Mouse (Mus musculus): ENCODE data around the gene Pqlc3. TPM values are rescaled to one million over a fixed set of nuclear protein-coding genes. Genes with fewer than 3 reads are reported as not detected.

Pqlc3 gene
- polyA plus RNA-seq, 2 experiments from 2014 or later, result 82.0 to 88.3 TPM

DNA sequence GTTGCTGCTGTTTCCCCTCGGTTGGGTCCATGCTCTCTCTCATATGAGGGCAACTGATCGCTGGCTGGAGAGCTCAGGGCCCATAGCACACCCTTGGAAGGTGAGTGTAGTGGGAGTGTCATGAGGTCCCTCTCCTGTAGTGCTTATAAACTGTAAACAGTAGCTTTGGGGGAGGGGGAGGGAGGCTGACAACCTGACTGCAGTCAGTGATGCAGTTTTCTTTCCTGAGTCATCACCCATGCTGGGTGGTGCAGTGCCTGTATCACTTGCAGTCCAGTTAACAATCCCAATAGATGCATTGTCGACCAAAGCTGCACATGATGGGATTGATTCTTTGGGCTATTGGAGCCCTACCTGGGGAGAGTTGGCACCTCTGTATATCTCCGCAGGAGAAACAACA is 1.0 kb upstream of the Pqlc3 start:
- no peak for ATAC-seq

DNA sequence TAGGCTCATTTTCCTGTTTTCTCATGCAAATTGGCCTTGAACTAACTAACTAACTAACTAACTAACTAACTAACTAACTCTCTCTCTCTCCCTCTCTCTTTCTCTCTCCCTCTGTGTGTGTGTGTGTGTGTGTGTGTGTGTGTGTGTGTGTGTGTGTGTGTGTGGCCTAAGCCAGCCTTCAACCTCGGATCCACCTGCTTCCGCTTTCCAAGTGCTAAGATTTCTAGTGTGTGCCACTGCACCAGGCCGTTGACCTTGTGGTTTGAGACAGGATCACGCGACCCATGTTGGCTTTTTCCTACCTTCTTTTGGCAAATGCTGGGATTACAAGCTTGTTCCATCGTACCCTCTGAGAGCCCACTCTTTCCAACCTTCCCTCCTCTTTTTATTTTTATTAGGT is 420 bp upstream of the Pqlc3 start:
- no peak for ATAC-seq

DNA sequence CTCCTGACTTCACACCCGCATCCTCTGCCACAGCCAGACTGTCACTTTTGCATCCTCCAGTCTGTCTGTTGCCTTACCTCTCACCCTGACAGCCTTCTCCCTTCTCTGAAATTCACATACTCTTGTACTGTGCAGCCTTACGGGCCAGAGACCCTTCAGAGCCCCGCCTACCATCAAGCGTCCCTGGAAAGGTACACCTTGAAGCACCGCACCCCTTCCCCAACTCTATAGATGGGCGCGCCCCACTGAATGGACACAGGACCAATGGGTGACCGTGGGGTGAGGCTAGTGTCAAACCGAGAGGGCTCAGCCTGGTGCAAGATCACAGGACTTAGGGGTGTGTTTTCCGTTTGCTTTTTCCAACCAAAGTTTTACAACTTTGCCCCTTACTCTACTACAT is 1.1 kb downstream of the Pqlc3 start:
- ATAC-seq, result no peak

DNA sequence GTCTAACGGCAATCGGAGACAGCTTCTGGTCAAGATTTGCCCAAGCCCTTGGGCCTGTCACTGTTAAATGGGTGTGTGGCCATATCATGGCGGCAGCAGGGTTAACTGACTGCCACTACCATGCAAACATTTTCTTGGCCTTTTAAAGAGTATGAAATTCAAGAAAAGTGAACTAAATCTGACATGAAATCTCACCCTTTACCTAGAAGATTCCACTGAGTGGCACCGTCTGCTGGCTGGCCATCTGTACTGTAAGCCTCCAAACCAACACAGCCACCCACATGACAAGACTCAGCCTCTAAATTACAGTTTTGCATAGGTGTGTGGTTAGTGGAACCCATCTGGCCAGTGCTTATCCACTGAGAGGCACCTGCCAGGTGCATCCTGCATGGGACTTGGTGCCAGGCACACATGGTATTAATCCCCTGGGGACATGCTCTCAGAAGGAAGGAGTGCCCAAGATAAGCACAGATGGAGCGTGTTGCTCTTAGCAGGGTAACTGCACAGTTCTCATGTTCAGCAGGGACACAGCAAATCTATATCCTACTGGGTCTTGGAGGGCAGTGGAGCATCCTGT is 3.2 kb downstream of the Pqlc3 start:
- ATAC-seq, result no peak

DNA sequence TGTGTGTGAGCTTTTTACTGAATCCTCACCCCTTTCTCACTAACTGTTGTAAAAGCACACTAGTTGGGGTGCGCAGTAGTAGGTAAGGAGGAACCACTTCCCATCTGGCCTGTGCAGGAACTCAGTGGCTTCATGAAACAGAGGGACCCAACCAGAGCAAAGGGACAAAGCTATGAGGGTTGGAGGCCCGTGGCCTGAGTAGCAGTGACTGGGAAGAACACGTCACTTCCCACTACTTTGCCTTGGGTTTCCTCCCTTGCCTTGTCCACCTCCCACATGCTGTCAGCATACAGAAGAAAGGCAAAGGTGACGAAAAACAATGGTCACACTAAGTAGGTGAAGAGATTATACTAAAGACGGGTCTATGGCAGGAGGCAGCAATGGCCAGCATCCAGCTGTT is 3.9 kb downstream of the Pqlc3 start:
- no peak for ATAC-seq

DNA sequence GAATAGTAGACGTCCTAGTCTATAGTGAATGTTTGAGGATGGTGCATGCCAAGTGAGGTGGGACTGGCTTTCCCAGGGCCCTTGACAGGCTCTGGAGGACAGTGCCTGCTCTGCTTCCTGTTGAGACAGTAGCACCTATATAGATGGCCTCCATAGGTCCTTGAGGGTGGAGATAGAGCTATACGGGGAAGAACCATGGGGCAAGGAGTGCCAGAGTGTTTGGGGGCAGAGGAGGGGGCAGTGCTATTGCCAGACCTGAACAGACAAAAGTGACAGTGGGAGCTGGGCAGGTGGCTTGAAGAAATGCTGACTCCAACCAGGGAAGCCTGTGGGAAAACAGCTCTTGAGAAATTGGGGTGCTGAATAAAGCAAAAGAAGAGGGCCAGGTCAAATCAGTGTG is 5.9 kb downstream of the Pqlc3 start:
- ATAC-seq, result no peak

DNA sequence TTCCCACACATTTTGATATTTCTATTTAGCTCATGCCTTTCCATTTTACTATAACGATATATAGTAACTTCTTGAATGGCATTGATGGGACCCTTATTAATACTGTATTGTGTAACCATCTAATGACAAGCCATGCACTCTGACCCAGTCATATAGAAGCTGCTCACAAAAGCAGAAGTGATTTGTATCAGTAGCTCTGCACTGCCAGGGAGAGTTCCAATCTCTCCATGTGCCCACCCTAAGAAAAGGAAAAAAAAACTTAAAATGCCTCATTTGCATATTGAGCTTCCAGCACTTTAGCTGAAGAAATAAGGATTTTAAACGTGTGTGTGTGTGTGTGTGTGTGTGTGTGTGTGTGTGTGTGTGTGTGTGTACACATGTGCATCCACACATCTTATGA is 7.9 kb downstream of the Pqlc3 start:
- ATAC-seq, result no peak

DNA sequence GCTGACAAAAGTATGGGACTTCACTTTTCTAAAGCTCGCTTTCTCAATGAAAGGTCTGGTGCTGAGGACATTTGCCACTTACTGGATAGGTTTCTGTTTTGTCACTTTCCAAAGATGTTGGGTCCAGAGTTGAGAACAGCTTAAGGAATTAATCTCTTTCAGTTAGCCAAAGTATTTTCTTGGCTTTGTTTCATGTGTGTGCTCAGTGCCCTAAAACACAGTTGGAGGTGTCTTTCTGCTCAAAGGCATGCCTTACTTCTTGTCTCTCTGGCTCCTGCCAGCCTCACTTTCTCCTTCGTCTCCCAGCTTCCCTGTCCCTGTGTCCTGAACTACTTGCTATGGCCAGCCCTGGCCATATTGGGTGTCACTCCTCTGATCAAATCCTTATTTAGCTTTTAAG is 8.8 kb downstream of the Pqlc3 start:
- no peak for ATAC-seq

DNA sequence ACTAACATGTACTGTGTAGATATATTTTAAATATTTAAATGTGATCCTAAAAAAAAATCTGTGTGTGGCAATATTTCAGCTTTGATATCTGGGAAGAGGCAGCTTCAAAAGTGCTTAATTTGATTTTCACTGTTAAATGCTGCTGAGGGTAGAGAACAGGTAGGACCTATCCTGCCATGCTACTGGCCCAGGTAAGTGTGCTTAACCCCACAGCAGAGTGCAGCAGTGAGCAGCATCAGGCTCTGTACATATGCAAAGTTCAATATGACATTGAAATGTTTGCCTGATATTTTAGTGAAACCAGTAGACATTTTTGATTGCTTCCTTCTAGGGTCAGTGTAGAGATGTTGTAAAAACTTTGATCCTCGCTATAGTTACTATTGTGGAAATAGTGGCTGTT is 14.4 kb downstream of the Pqlc3 start:
- peak; percentile 71 for ATAC-seq

DNA sequence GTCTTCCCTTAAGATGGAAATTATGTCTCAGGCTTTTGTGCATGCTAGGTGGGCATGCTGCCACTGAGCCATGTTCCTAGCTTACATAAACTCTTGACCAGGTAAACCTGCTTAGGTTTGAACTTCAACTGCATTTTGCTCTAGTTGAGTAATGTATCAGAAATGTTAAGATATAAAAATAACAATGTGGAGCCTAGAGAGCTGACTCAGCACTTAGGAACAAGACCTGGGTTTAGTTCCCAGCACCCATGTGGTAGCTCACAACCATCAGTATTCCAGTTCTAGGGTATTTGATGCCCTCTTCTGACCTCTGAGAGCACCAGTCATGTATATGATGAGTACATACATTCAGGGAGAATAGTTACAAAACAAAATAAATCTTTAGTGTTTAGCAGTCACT is 23.1 kb downstream of the Pqlc3 start:
- ATAC-seq, result no peak

DNA sequence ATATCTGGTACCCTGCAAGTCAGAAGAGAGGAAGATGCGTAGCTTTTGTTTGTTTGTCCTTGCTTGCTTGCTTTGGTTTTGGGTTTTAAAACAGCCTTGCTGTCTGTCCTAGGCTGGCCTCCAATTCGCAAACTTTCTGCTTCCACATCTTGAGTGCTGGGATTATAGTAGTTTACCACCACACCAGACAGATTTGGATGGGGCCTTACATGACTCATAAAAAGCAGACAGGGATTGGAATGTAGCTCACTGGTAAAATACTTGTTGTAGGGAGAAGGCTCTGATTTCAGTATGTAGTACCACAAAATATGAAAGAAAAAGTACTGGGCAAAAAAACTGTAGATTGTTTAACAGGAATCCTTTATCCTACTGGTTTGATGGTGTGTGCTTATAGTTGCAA is 33.4 kb downstream of the Pqlc3 start:
- no peak for ATAC-seq

DNA sequence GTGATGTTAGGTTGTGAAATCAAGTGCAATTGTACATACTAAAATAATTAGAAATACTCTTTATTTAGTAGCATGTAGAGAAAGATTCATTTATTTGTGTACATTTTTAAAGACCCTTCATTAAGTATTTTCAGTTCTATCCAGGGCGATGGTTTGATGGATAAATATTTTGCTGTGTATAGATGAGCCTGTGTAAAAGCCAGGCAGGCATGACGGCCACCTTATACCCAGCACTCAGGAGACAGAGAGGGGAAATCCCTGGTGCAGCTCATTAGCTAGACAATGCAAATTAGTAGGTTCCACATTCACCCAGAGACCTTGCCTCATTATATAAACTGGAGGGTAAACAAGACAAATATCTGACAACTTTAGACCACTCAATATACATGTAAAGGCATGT is 36.9 kb downstream of the Pqlc3 start:
- ATAC-seq, result peak; percentile 96

DNA sequence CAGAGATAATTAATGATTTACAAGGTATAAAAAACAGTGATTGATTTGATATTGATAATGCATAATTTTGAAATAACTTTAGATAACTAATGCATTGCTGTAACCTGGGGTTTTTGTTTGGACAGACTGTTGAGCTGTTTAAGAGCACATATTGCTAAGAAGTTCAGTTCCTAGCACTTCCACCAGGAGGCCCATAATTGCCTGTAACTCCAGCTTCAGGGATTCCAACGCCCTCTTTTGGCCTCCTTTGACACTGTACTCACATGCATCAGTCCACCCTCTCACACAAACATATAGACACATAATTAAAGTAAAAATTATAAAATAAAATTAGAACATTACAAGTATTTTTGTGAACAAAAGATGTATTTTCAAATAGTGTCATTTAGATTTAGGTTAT is 41.4 kb downstream of the Pqlc3 start:
- no peak for ATAC-seq

DNA sequence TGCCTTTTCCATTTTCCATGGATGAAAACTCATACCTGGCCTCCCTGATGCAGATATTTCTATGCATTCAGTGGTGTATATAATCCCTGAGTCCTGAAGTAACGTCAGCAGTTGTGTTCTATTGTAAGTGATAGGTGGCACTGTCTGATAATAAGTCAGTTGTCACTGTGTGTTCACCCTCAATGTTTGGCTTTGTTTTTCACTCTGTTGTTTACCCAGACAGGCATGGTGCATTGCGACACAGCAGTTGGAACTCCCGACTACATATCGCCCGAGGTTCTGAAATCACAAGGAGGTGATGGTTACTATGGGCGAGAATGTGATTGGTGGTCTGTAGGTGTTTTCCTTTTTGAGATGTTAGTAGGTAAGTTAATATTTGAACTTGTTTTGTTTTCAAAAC is 52.0 kb downstream of the Pqlc3 start:
- no peak for ATAC-seq

DNA sequence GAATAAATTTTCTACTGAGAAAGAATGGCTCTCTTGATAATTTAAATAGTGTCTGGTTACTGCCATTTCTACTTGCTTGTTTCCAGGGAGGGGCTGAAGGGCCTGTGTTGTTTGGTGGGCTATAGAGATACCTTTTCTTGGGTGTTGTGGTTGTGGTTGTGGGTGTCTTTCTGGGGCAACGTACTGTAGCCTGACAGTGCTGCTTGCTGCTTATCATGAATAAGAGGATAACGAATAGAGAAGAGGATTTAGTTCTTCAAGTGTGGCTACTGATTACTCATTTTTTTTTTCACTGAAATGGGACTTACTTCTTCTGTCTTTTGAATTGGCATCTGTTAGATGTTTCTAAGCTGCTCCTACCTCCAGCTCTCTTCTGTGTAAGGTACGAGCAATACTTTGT is 58.2 kb downstream of the Pqlc3 start:
- ATAC-seq, result no peak

Other genes with a start within 250 kb of the Pqlc3 start
- gene Greb1, start 199.5 kb downstream of the Pqlc3 start, polyA plus RNA-seq (2017; shearing (Covaris generic)), result under 1 TPM in 1 of 2 experiments, not detected in 1; 0.12 TPM
- gene E2f6, start 189.4 kb downstream of the Pqlc3 start, polyA plus RNA-seq (2017; shearing (Covaris generic)), result 1 to 10 TPM; 3.3 to 3.6 TPM
- gene Rock2, start 105.5 kb downstream of the Pqlc3 start, polyA plus RNA-seq (2017; shearing (Covaris generic)), result 10 to 100 TPM; 10.8 to 11.3 TPM
- under 1 TPM; 0.27 to 0.93 TPM for gene 2410004P03Rik, start 11.3 kb upstream of the Pqlc3 start, polyA plus RNA-seq (2017; shearing (Covaris generic))
- 1 to 10 TPM in 1 of 2 experiments, under 1 TPM in 1; 0.57 to 1.2 TPM for gene Kcnf1, start 176.5 kb upstream of the Pqlc3 start, polyA plus RNA-seq (2017; shearing (Covaris generic))